Mouse (Mus musculus) liver, adult 2 months (tissue): ENCODE data around the gene Olfr433.

ENCODE experiments used
- CTCF ChIP-seq: fragments of 200-500 bp; IDR thresholded peaks from 2 replicates; pipeline ENCODE4 v1.5.1; 2011; ENCODE audit warnings: low read depth, low read length, control low read depth
- POLR2A ChIP-seq: fragments of 200-500 bp; IDR thresholded peaks from 2 replicates; pipeline ENCODE4 v1.6.1; 2011; ENCODE audit warnings: low read length, control low read depth; ENCODE audit not compliant: insufficient read depth; ENCODE audit errors: extremely low read depth

- TF ChIP-seq CTCF: no peak
- no peak for TF ChIP-seq POLR2A
Observed at GRCm38 (mm10) chr1:174051515-174051914, 11.0 kb downstream of the Olfr433 start.
